Mouse (Mus musculus) G1E (cell line): Measurements from ENCODE around the gene March8. TPM values are rescaled to one million over a fixed set of nuclear protein-coding genes. Genes with fewer than 3 reads are reported as not detected.
A peak's percentile ranks its signal among the peaks of the same experiment; 100 is the strongest.

ENCODE experiments used
- ATAC-seq: 2 replicates; pipeline ENCODE4 v1.8.0; 2016; ENCODE audit warnings: mild to moderate bottlenecking; ENCODE audit not compliant: insufficient number of reproducible peaks, poor library complexity, low FRiP score, severe bottlenecking; ENCODE audit errors: extremely low read depth
- DNase-seq: peaks from one replicate; pipeline ENCODE4 v3.0.0; 2012; ENCODE audit warnings: low spot score
- H3K27me3 ChIP-seq: 2 replicates; pipeline ENCODE4 v1.6.1; 2012; ENCODE audit warnings: mild to moderate bottlenecking, low read length, inconsistent platforms; ENCODE audit not compliant: insufficient read depth
- H3K36me3 ChIP-seq: replicated peaks from 2 replicates; pipeline ENCODE3; 2012; ENCODE audit warnings: mild to moderate bottlenecking, inconsistent platforms
- H3K4me1 ChIP-seq: 2 replicates; pipeline ENCODE4 v1.6.1; 2012; ENCODE audit warnings: low read depth, low read length, inconsistent platforms, mixed read lengths; ENCODE audit not compliant: insufficient read depth
- H3K4me3 ChIP-seq: 2 replicates; pipeline ENCODE4 v1.5.1; 2012; ENCODE audit warnings: low read depth, mild to moderate bottlenecking, inconsistent platforms, low read length, moderate library complexity, mixed read lengths
- H3K9me3 ChIP-seq: replicated peaks from 2 replicates; pipeline ENCODE4 v1.6.1; 2012; ENCODE audit warnings: inconsistent platforms
- CTCF ChIP-seq: IDR thresholded peaks from 2 replicates; pipeline ENCODE4 v1.5.1; 2012; ENCODE audit warnings: low read depth, low read length, inconsistent platforms, mixed read lengths
- GATA1 ChIP-seq: IDR thresholded peaks from 2 replicates; pipeline ENCODE4 v1.6.1; 2012; ENCODE audit warnings: borderline replicate concordance, low read length, inconsistent platforms, mixed read lengths
- GATA2 ChIP-seq: IDR thresholded peaks from 2 replicates; pipeline ENCODE4 v1.6.1; 2012; ENCODE audit warnings: low read depth, low read length, inconsistent platforms, borderline replicate concordance
- POLR2AphosphoS5 ChIP-seq: IDR thresholded peaks from 2 replicates; pipeline ENCODE4 v1.6.1; 2012; ENCODE audit warnings: low read depth, low read length, inconsistent platforms; ENCODE audit not compliant: insufficient replicate concordance
- TAL1 ChIP-seq: conservative IDR thresholded peaks from 2 replicates; pipeline ENCODE4 v1.6.1; 2012; ENCODE audit warnings: low read depth, low read length, inconsistent platforms, mixed read lengths
- polyA plus RNA-seq: library from polyadenylated mRNA; stranded (reverse); fragments of >175 nt; gene quantifications from 2 replicates; pipeline ENCODE4 v1.2.3, GENCODE M21; 2012
- total RNA-seq, 2 experiments: library from RNA; stranded (forward) in 1 of 2; stranded (reverse) in 1 of 2; fragments of 200-1000 nt in 1 of 2; fragments of >200 nt in 1 of 2; fragmentation: Nextera tagmentation in 1 of 2; gene quantifications; 2 replicates each; pipeline ENCODE4 v1.2.3; 2014 to 2017

Gene March8
- total and polyA plus RNA-seq, 3 experiments, result 8.8 to 191 (median 53.9) TPM

DNA sequence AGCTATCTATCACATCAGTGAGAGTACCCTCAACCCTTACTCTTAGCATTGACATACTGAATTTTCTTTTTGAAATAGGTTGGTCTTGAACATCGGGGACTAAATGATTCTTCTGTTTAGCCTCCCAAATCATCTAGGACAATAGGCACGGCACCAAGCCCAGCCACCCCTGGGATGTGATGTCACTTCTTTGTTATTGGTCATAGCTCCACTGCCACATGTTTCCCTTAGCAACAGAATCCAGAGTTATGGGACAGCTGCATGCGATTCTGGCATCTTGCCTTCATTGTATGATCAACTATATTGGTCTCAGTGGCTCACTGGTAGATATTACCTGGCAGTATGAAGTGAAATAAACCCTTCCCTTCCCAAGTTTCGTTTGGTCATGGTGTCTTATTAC is 102.6 kb downstream of the March8 start:
- no peaks in the 10 kb centered on the region for H3K9me3 ChIP-seq
- peaks cover 6% of the 10 kb centered on the region for H3K4me1 ChIP-seq
- H3K4me3 ChIP-seq, result no peak overlapping the region
- no peak for TF ChIP-seq GATA2
- no peak for TF ChIP-seq POLR2AphosphoS5
- no peak for TF ChIP-seq CTCF
- TF ChIP-seq GATA1, result no peak
- TF ChIP-seq TAL1, result no peak
- H3K36me3 ChIP-seq, result peaks cover 15% of the 10 kb centered on the region
- no peak for ATAC-seq
- no peaks in the 10 kb centered on the region for H3K27me3 ChIP-seq
- no peak for DNase-seq

DNA sequence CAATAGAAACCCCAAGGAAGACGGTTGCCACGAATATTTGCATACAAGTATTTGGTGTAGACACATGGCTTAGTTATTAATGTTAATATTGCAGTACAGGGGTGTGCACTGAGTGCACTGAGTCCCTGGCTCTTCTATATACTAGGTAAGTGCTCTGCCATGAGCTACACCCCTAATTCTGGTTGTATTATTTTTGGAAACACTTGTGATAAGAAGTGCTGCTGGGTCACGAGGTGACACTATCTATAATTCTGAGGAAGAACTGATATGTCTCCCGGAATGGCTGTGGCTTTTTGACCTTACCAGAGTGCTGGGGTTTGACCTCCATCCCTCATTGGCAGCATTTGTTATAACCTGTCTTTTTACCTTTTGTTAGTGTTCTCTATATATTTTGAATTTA is 103.0 kb downstream of the March8 start:
- Histone ChIP-seq H3K36me3 (peaks cover 15% of the 10 kb centered on the region), H3K27me3 (no peaks in the 10 kb centered on the region), H3K4me3 (no peak overlapping the region), H3K9me3 (no peaks in the 10 kb centered on the region), H3K4me1 (peaks cover 6% of the 10 kb centered on the region)
- TF ChIP-seq GATA2, result no peak
- no peak for TF ChIP-seq GATA1
- no peak for TF ChIP-seq CTCF
- TF ChIP-seq TAL1, result no peak
- no peak for TF ChIP-seq POLR2AphosphoS5
- DNase-seq, result no peak
- peak; percentile 65 for ATAC-seq

DNA sequence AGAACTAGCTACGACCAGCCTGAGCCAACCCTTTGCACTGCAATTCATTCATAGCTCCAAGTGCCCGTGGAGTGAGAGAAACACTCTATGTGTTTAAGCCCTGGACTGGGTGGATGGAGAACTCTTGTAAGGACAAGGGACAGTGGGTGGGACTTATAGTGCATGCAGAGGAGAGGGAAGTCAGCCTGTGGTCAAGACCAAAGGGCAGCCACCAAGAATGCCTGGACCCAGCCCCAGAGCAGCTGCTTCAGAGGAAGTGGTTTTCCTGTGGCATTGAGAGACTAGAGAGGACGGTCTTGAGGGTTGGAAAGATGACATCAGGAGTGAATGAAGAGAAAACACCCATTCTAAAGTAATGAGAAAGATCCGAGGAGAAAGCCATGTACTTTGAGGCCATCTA is 118.0 kb downstream of the March8 start:
- H3K9me3 ChIP-seq, result no peaks in the 10 kb centered on the region
- no peak for TF ChIP-seq GATA1
- TF ChIP-seq TAL1, result no peak
- TF ChIP-seq POLR2AphosphoS5, result no peak
- TF ChIP-seq CTCF, result no peak
- TF ChIP-seq GATA2, result no peak
- DNase-seq (no peak), ATAC-seq (peak; percentile 24)
- no peak overlapping the region; the same call in 1 of the 2 replicates for H3K4me3 ChIP-seq
- H3K4me1 ChIP-seq, result peaks cover 56% of the 10 kb centered on the region
- peaks cover under 1% of the 10 kb centered on the region; the same call in 1 of the 2 replicates for H3K27me3 ChIP-seq
- peaks cover 25% of the 10 kb centered on the region for H3K36me3 ChIP-seq

DNA sequence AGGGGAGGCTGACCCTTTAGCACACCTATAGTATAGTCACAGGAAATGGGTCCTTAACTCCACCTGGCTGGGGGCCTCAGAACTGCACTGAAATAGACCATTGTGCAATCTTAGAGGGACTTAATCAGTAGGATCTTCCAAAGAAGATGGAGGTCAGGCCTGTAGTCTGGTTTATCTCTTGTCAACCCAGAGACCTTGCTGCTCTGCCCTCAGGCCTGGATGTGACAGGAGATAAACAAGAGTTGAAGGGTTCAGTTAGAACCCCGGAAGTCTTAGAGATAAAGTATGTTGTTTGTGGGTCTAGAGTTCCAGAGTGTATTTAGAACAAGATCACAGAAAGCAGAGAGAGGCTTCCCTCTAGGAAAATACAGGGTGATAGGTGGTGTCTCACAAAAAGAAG is 118.7 kb downstream of the March8 start:
- Histone ChIP-seq H3K4me3 (no peak overlapping the region), H3K27me3 (peaks cover 4% of the 10 kb centered on the region; the same call in 1 of the 2 replicates), H3K36me3 (peaks cover 22% of the 10 kb centered on the region), H3K4me1 (peaks cover 59% of the 10 kb centered on the region), H3K9me3 (no peaks in the 10 kb centered on the region)
- peak; percentile 69 for ATAC-seq
- TF ChIP-seq GATA1, result no peak
- DNase-seq, result no peak

DNA sequence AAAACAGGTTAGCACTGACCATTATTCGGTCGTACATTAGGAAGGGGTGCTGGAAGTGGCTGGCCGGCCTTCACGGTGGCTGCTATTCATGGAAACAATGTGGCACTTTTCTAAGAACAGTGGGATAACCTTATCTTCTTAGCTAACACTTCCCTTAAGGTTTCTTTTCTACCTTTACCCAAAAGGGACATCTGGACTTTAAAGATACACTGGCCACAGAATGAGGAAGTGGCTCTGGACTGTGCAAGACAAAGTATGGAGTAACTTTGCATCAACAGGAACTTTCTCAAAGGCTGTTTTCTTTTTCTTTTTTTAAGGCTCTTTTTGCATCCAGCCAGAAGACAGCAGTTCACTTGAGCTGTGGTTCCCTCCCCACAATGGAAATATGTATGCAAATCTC is 120.9 kb downstream of the March8 start:
- peak; percentile 9 for ATAC-seq
- peaks cover 55% of the 10 kb centered on the region for H3K4me1 ChIP-seq
- no peak for TF ChIP-seq POLR2AphosphoS5
- TF ChIP-seq TAL1, result peak; percentile 43; the same call in 1 of the 2 replicates
- H3K4me3 ChIP-seq, result no peak overlapping the region; the same call in 1 of the 2 replicates
- H3K36me3 ChIP-seq, result peaks cover 7% of the 10 kb centered on the region
- DNase-seq, result no peak
- H3K27me3 ChIP-seq, result peaks cover 4% of the 10 kb centered on the region; the same call in 1 of the 2 replicates
- H3K9me3 ChIP-seq, result no peaks in the 10 kb centered on the region

Other genes with a start within 250 kb of the March8 start
- 12.1 and 14.6 TPM in 2 replicates for gene Tmcc1, start 144.5 kb upstream of the March8 start, total RNA-seq (2014; fragmentation: Nextera tagmentation)
- gene Tmcc1, start 144.5 kb upstream of the March8 start, total RNA-seq (2017), result 15.6 and 18.6 TPM in 2 replicates
- 0.86 and 1.0 TPM in 2 replicates for gene Tmcc1, start 144.5 kb upstream of the March8 start, polyA plus RNA-seq
- gene Washc2, start 130.0 kb upstream of the March8 start, total RNA-seq (2014; fragmentation: Nextera tagmentation), result 60.7 and 63.1 TPM in 2 replicates
- 87.8 and 96.2 TPM in 2 replicates for gene Washc2, start 130.0 kb upstream of the March8 start, total RNA-seq (2017)
- 15.3 and 18.0 TPM in 2 replicates for gene Washc2, start 130.0 kb upstream of the March8 start, polyA plus RNA-seq
- gene Zfand4, start 73.8 kb upstream of the March8 start, total RNA-seq (2014; fragmentation: Nextera tagmentation), result 20.8 and 32.7 TPM in 2 replicates
- 13.5 and 16.4 TPM in 2 replicates for gene Zfand4, start 73.8 kb upstream of the March8 start, total RNA-seq (2017)
- gene Zfand4, start 73.8 kb upstream of the March8 start, polyA plus RNA-seq, result 1.0 and 1.7 TPM in 2 replicates
- 73.4 and 102 TPM in 2 replicates for gene Alox5, start 123.2 kb downstream of the March8 start, total RNA-seq (2014; fragmentation: Nextera tagmentation)
- 87.0 and 92.5 TPM in 2 replicates for gene Alox5, start 123.2 kb downstream of the March8 start, total RNA-seq (2017)
- gene Alox5, start 123.2 kb downstream of the March8 start, polyA plus RNA-seq, result 22.3 and 24.0 TPM in 2 replicates
- not detected in 2 replicates for gene Olfr211, start 151.1 kb downstream of the March8 start, total RNA-seq (2014; fragmentation: Nextera tagmentation)
- 0.06 and 0.22 TPM in 2 replicates for gene Olfr211, start 151.1 kb downstream of the March8 start, total RNA-seq (2017)
- gene Olfr211, start 151.1 kb downstream of the March8 start, polyA plus RNA-seq, result not detected in 2 replicates
- gene Olfr212, start 168.5 kb downstream of the March8 start, total RNA-seq (2014; fragmentation: Nextera tagmentation), result 0.24 TPM in 1 of 2 replicates, not detected in the other
- 0.06 and 0.27 TPM in 2 replicates for gene Olfr212, start 168.5 kb downstream of the March8 start, total RNA-seq (2017)
- not detected in 2 replicates for gene Olfr212, start 168.5 kb downstream of the March8 start, polyA plus RNA-seq
- not detected in 2 replicates for gene Olfr213, start 200.4 kb downstream of the March8 start, total RNA-seq (2014; fragmentation: Nextera tagmentation)
- gene Olfr213, start 200.4 kb downstream of the March8 start, total RNA-seq (2017), result 0.11 TPM in 1 of 2 replicates, not detected in the other
- not detected in 2 replicates for gene Olfr213, start 200.4 kb downstream of the March8 start, polyA plus RNA-seq
- not detected in 2 replicates for gene Gm5580, start 213.1 kb downstream of the March8 start, total RNA-seq (2014; fragmentation: Nextera tagmentation)
- 0.52 and 0.82 TPM in 2 replicates for gene Gm5580, start 213.1 kb downstream of the March8 start, total RNA-seq (2017)
- 0.11 and 0.14 TPM in 2 replicates for gene Gm5580, start 213.1 kb downstream of the March8 start, polyA plus RNA-seq
- gene Olfr214, start 216.2 kb downstream of the March8 start, total RNA-seq (2014; fragmentation: Nextera tagmentation), result not detected in 2 replicates
- 0.71 TPM in 1 of 2 replicates, not detected in the other for gene Olfr214, start 216.2 kb downstream of the March8 start, total RNA-seq (2017)
- not detected in 2 replicates for gene Olfr214, start 216.2 kb downstream of the March8 start, polyA plus RNA-seq
- gene Olfr215, start 246.2 kb downstream of the March8 start, total RNA-seq (2014; fragmentation: Nextera tagmentation), result not detected in 2 replicates
- under 0.01 and 0.05 TPM in 2 replicates for gene Olfr215, start 246.2 kb downstream of the March8 start, total RNA-seq (2017)
- not detected in 2 replicates for gene Olfr215, start 246.2 kb downstream of the March8 start, polyA plus RNA-seq